Mouse (Mus musculus): Measurements from ENCODE around the gene Cacng6.

DNA sequence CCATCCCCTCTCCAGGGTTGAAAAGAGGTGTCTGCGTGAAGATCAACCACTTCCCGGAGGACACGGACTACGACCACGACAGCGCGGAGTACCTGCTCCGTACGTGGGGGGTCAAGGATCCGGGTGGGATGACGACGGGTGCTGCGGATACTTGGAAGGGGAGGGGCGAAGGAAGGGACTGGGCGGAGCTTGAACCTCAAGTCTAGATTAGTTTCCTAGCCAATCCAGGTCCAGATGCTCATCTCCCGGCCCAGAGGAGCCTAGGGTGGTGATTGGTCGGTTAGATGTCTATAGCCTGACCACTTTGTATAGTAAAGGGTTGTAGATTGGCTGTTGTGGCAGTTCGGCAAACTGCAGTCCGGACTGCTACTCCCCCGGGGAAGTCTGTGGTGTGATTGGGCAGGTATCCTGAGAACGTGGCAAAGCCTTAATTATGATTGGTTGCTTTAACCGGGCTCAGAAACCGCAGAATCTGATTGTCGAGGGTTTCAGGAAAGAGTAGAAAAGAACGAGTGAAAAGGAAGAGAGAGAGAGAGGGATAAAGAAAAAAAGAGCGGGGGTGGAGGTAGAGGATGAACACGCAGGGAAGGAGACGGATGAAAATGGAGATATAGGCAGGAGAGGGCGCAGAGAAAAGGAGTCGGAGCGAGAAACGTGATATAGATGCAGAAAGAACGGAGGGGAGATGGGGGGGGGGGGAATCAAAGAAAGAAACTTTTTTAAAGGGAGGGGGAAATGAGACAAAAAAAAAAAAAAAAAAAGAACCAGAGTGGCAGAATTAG lies 12.6 kb upstream of the Cacng6 start:
- no peak for TF ChIP-seq CTCF (IDR thresholded peaks at IDR 0.05; ENCODE audit: extremely low read depth, insufficient read depth, insufficient read length, insufficient replicate concordance)
- TF ChIP-seq POLR2A (IDR thresholded peaks at IDR 0.05; ENCODE audit: low read depth, low read length), result no peak

All from spleen, adult 2 months (tissue).